Mouse (Mus musculus) neural tube, embryonic 15.5 days (tissue): Measurements from ENCODE around the gene Gm17657. TPM values are rescaled to one million over a fixed set of nuclear protein-coding genes. Genes with fewer than 3 reads are reported as not detected.

Experiments
- ATAC-seq: fragments of 200-750 bp; cut with Nextera tagmentation; 2 replicates; pipeline ENCODE4 v1.8.0; 2017; ENCODE audit warnings: mild to moderate bottlenecking, moderate TSS enrichment, moderate library complexity; ENCODE audit not compliant: low FRiP score
- H3K27ac ChIP-seq: fragments of 300-500 bp; sonication (generic); replicated peaks from 2 replicates; pipeline ENCODE4 v1.5.1; 2015; ENCODE audit warnings: mild to moderate bottlenecking, inconsistent platforms
- H3K27me3 ChIP-seq: fragments of 300-500 bp; sonication (generic); replicated peaks from 2 replicates; pipeline ENCODE4 v1.6.1; 2015; ENCODE audit warnings: inconsistent platforms
- H3K36me3 ChIP-seq: fragments of 300-500 bp; sonication (generic); 2 replicates; pipeline ENCODE4 v1.6.1; 2015; ENCODE audit warnings: inconsistent platforms
- H3K4me1 ChIP-seq: fragments of 300-500 bp; sonication (generic); 2 replicates; pipeline ENCODE4 v1.6.1; 2015; ENCODE audit warnings: inconsistent platforms
- H3K4me2 ChIP-seq: fragments of 300-500 bp; sonication (generic); 2 replicates; pipeline ENCODE4 v1.6.1; 2015; ENCODE audit warnings: inconsistent platforms, mild to moderate bottlenecking, moderate library complexity
- H3K4me3 ChIP-seq: fragments of 300-500 bp; sonication (generic); replicated peaks from 2 replicates; pipeline ENCODE4 v1.5.1; 2015; ENCODE audit warnings: mild to moderate bottlenecking, inconsistent platforms
- H3K9ac ChIP-seq: fragments of 300-500 bp; sonication (generic); replicated peaks from 2 replicates; pipeline ENCODE4 v1.6.1; 2015; ENCODE audit warnings: mild to moderate bottlenecking, inconsistent platforms
- H3K9me3 ChIP-seq: fragments of 300-500 bp; sonication (generic); replicated peaks from 2 replicates; pipeline ENCODE4 v1.6.1; 2016; ENCODE audit warnings: inconsistent platforms
- WGBS: fragments of 180-500 bp; shearing (Covaris S2); methylation state at CpG from one replicate; pipeline ENCODE4 v1.1.7; 2015; ENCODE audit warnings: mixed read lengths; 5-methylcytosine and 5-hydroxymethylcytosine counted together
- polyA plus RNA-seq: library from polyadenylated mRNA; unstranded; fragments of >200 nt; fragmentation: Nextera tagmentation; extraction: Ambion mirVana; gene quantifications from 2 replicates; pipeline ENCODE4 v1.2.1, GENCODE M21; 2015

Gene Gm17657
- polyA plus RNA-seq, 1 experiment from 2014 or later, result not detected

DNA sequence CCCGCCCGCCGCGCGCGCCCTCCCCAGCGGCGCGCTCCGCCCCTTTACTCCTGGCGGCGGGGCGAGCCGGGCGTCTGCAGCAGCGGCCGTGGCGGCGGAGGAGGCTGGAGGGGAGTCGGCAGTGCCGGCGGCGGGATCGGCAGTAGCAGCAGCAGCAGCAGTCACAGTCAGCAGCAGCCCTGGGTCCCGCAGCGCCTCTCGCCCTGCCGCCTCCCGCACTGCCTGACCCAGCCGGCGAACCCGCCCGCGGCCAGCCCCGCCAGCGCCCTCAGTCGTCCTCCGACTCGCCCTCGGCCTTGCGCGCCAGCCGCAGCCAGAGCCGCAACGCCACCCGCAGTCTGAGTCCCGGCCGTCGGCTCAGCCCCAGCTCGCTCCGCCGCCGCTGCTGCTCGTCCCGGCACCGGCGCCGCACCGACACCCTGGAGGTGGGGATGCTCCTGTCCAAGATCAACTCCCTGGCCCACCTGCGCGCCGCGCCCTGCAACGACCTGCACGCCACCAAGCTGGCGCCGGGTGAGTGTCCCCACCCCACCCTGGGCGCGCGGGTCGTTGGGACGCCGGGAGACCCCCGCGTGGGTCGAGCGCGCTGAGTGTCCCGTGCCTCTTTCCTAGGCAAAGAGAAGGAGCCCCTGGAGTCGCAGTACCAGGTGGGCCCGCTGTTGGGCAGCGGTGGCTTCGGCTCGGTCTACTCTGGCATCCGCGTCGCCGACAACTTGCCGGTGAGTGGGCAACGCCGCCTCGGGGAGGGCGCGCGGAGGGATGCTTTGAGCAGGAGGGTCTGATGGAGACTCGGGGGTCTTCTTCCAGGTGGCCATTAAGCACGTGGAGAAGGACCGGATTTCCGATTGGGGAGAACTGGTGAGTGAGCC lies 58.5 kb downstream of the Gm17657 start, which contains the start of gene Pim1:
Pim1 (plus strand) TSS at position 41 of the 869 bp plus-strand sequence.
- H3K4me2 ChIP-seq, result peak within 1 kb of the TSS; percentile 74
- under 1% methylated on average over 85 of the region's 99 CpGs for WGBS
- peak within 1 kb of the TSS; percentile 63 for H3K4me3 ChIP-seq
- no peaks in the 10 kb centered on the region for H3K27me3 ChIP-seq
- ATAC-seq, result peak; percentile 56
- H3K27ac ChIP-seq, result peak within 1 kb of the TSS; percentile 90
- H3K36me3 ChIP-seq, result peaks cover 7% of the 10 kb centered on the region; the same call in 1 of the 2 replicates
- H3K9me3 ChIP-seq, result no peaks in the 10 kb centered on the region
- H3K9ac ChIP-seq, result peak within 1 kb of the TSS; percentile 65
- peaks cover 34% of the 10 kb centered on the region for H3K4me1 ChIP-seq

DNA sequence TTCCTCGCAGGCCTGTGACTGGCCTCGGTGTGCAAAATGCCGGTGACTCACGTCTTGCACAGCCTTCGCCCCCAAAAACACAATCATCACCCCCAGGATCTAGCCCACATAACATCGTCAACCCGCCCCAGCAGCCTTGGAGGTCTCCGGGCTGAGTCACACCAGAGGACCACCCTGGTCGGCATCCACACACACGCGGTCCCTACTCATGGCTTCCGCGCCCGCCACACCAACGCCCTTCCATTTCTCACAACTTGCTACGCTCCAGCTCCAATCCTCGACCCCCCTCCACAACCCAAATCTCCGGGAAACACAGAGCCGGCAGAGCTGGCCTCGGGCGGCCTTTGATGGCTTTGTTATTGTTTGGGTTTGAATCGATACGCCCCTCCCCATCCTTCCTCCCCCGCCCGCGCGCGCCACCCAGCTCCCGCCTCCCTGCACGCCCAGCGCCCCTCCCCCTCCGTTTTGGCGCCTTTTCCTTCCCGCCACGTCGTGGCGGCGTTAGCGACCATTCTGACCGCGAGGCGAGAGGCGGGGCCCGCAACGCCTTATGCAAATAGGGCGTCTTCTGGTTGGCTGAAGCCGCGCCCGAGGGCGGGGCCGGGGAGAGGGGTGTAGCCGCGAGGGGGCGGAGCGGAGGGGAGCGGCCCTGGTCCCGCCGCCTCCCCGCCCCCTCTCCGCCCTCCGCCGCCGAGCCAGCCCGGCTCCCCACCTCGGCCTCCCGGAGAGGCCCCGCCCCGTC lies 59.3 kb downstream of the Gm17657 start:
- Histone ChIP-seq H3K36me3 (peaks cover 7% of the 10 kb centered on the region; the same call in 1 of the 2 replicates), H3K4me3 (peak overlapping the region; percentile 63), H3K4me2 (peak overlapping the region; percentile 74), H3K9ac (peak overlapping the region; percentile 65), H3K9me3 (no peaks in the 10 kb centered on the region), H3K27me3 (no peaks in the 10 kb centered on the region), H3K27ac (peak overlapping the region; percentile 90), H3K4me1 (peaks cover 34% of the 10 kb centered on the region)
- ATAC-seq, result peak; percentile 95
- WGBS, result under 1% methylated on average over 47 of the region's 68 CpGs

DNA sequence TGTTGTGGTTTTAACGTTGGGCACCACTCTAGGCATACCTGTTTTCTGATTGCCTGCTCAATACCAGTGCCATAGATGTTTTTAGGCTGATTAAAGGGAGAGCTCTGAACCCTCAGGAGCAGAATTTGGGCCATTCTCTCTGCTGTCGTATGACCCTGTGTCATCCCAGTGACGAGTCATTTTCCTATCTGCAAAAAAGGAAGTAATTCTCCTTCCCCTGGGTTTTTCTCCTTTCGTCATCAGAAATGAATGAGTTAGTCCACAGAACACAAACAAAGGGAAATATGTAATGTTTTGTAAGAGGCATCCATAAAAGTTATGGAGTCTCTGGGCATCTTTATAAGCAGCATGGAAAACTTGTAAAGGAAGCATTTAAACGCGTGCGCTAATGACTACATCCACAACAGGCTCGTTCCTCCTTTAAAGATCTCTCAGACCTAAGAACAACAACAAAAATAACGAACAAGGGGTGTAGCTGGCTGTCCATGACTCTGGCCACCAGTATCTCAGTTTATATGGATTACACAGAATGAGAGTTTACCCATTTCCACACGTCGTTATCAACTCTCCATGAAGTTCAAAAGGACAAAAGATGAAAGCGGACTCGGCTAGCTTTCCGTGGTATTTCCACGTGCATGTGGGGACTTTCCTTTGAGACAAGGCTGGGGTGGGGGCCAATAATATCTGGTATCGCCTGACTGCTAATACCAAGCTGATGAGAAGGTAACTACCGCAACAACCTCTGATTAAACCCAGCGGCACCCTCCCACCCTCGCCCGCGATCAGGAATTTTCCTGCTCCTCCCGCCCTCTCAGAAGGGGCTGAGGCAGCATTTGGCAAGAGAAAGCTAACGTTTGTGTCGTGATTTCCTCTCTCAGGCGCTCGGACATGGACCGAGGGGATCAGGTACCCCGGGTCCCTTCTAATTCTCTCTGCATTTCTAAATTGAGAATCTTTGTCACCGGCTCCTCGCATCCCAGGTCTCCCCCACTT lies 60.2 kb downstream of the Gm17657 start:
- Histone ChIP-seq H3K36me3 (0 out of 2 replicates have a peak, but pooled peaks cover 2% of the 10 kb centered on the region), H3K4me2 (peak overlapping the region; percentile 74), H3K9ac (peak overlapping the region; percentile 49), H3K9me3 (no peaks in the 10 kb centered on the region), H3K27ac (peak overlapping the region; percentile 86), H3K27me3 (no peaks in the 10 kb centered on the region), H3K4me1 (peaks cover 34% of the 10 kb centered on the region), H3K4me3 (peak overlapping the region; percentile 63)
- peak; percentile 0; the same call in 1 of the 2 replicates for ATAC-seq
- 4% methylated on average over 30 of the region's 30 CpGs for WGBS

DNA sequence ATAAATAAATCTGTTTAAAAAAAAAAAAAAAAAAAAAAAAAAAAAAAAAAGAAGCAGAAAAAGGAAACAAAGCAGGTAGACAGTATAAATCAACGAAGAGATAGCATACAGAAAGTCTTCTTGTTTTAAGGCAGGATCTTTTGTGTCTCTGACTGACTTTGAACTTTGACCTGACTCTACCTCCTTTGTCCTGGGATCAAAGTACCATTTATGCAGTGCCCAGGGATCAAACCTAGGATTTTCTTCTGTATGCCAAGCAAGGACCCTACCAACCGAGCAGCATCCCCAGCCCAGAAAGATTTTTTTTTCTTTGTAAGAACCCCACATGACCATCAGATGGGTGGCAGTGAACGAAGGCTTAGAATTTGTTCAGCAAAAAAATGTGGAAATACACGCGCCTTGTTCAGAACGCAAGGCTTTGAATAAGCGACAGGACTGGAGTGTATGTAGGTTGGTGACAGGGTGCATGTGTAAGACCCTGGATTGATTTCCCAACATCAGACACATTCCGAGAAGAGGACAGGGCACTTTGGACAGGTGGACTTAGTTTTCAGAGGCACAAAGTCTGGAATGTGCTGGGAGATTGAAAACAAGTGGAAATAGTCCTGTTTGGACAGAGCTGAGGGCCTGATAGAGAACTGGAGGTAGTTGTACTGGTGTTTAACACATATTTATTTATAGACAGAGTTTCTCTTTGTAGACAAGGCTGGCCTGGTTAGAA lies 61.0 kb downstream of the Gm17657 start:
- Histone ChIP-seq H3K27me3 (no peaks in the 10 kb centered on the region), H3K4me3 (no peak overlapping the region), H3K9me3 (no peaks in the 10 kb centered on the region), H3K36me3 (no peaks in the 10 kb centered on the region), H3K9ac (no peak overlapping the region), H3K4me1 (peaks cover 30% of the 10 kb centered on the region), H3K4me2 (peak overlapping the region; percentile 74), H3K27ac (no peak overlapping the region)
- ATAC-seq, result no peak
- WGBS, result 80% methylated on average over 8 of the region's 8 CpGs

DNA sequence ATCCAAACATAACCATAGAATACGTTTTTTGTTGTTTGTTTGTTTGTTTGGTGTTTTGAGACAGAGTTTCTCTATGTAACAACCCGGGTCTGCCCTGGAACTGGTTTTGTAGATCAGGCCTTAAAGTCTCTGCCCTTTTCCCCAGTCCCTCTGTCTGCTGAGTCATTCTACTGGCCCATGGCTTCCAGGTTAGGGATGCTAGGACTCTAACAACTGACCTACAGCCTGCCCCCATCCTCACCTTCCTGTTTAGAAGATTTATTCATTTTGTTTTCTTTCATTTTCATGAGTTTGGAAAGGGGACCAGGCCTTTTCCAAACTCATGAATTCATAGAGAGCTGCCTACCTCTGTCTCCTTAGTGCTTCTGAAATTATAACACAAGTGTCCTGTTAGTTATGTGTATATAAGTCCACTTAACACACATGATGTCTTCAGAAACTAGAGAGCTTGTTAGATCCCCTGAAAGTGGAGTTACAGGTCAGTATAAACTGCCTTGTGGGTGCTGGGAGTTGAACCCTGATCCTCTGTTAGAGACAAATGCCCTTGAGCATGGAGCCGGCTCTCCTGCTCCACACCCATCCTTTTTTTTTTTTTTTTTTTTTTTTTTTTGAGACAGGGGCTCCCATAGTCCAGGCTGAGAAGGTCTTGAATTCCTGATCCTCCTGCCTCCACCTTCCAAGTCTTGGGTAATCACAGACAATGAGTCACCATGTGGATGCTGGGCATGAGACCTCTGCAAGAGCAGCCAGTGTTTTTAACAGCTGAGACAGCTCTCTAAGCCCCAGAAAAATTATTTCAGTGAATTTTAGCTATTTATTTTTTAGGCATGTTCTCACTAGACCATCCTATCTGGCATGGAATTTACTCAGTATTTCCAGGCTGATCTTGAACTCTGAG lies 63.9 kb downstream of the Gm17657 start:
- no peaks in the 10 kb centered on the region for H3K9me3 ChIP-seq
- H3K4me3 ChIP-seq, result no peak overlapping the region
- no peaks in the 10 kb centered on the region for H3K27me3 ChIP-seq
- no peak overlapping the region for H3K9ac ChIP-seq
- no peak overlapping the region for H3K4me2 ChIP-seq
- no peak overlapping the region for H3K27ac ChIP-seq
- no peak for ATAC-seq
- WGBS, result 79% methylated on average over 3 of the region's 3 CpGs
- no peaks in the 10 kb centered on the region for H3K36me3 ChIP-seq
- peaks cover 11% of the 10 kb centered on the region for H3K4me1 ChIP-seq

DNA sequence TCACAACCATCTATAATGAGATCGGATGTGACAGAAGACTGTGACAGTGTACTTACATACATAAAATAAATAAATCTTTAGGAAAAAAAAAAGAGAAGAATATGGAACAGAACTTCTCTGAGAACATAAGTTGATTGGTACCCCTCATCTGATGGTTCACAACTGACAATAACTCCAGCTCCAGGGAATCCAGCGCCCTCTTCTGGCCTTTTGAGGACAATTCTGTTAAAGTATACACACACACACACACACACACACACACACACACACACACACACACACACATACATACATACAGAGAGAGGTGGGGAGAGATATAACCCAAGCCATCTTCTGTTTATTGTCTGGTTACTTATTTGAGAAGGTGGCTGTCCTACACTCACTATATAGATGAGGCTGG lies 65.0 kb downstream of the Gm17657 start:
- no peaks in the 10 kb centered on the region for H3K9me3 ChIP-seq
- H3K27me3 ChIP-seq, result no peaks in the 10 kb centered on the region
- WGBS, result 88% methylated on average over 2 of the region's 2 CpGs
- ATAC-seq, result no peak
- no peaks in the 10 kb centered on the region for H3K36me3 ChIP-seq
- H3K4me3 ChIP-seq, result no peak overlapping the region
- H3K4me2 ChIP-seq, result no peak overlapping the region
- H3K4me1 ChIP-seq, result peaks cover 10% of the 10 kb centered on the region
- H3K27ac ChIP-seq, result no peak overlapping the region
- no peak overlapping the region for H3K9ac ChIP-seq

DNA sequence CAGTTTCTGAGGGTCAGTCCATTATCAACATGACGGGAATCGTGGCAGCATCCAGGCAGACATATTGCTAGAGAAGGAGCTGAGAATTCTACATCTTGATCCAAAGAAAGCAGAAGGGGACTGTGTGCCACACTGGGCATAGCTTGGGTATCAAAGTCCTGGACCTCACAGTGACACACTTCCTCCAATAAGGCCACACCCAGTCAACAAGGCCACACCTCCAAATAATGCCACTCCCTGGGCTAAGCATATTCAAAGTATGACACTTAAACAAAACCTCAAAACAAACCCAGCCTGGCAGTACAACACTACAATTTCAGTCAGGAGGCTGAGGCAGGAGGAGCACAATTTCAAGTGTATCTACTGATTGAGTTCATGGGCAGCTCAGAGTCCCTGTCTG lies 66.2 kb downstream of the Gm17657 start:
- no peak for ATAC-seq
- H3K27me3 ChIP-seq, result no peaks in the 10 kb centered on the region
- no peak overlapping the region for H3K27ac ChIP-seq
- no peak overlapping the region for H3K4me3 ChIP-seq
- H3K9ac ChIP-seq, result no peak overlapping the region
- H3K9me3 ChIP-seq, result no peaks in the 10 kb centered on the region
- no peak overlapping the region for H3K4me2 ChIP-seq
- H3K36me3 ChIP-seq, result no peaks in the 10 kb centered on the region
- H3K4me1 ChIP-seq, result no peaks in the 10 kb centered on the region
- 95% methylated on average over 2 of the region's 2 CpGs for WGBS

DNA sequence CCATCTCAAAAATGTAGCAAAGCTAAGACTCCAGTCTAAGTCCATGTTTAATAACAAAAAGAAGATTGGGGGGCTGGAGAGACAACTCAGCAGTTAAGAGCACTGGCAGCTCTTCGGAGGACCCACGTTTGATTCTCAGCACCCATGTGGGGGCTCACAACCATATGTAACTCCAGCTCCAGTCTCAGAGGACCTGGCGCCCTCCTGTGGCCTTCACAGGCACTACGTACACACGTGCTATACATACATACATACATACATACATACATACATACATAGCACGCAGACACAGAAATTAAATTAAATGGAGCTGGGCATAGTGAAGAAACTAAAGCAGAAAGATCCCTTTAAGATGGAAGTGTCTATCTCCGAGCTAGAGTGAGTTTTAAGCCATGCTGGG lies 66.8 kb downstream of the Gm17657 start:
- no peak overlapping the region for H3K4me2 ChIP-seq
- no peaks in the 10 kb centered on the region for H3K27me3 ChIP-seq
- no peak for ATAC-seq
- H3K9me3 ChIP-seq, result no peaks in the 10 kb centered on the region
- 92% methylated on average over 7 of the region's 7 CpGs for WGBS
- H3K36me3 ChIP-seq, result no peaks in the 10 kb centered on the region
- no peak overlapping the region for H3K27ac ChIP-seq
- no peaks in the 10 kb centered on the region for H3K4me1 ChIP-seq
- H3K9ac ChIP-seq, result no peak overlapping the region
- no peak overlapping the region for H3K4me3 ChIP-seq

DNA sequence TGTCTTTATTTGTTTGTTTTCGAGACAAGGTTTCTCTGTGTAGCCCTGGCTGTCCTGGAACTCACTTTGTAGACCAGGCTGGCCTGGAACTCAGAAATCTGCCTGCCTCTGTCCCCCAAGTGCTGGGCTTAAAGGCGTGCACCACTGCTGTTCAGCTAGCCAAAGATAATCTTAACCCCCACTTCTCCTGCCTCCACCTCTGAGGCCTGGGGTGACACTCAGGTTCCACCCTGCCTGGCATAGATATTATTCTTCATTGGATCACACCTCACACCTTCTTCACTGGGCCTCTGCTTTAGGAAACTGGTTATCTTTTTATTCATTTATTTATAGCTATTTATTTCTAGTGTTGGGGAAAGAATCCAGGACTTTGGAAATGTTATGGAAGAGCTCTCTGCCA lies 69.2 kb downstream of the Gm17657 start:
- Histone ChIP-seq H3K4me2 (no peak overlapping the region), H3K9me3 (no peaks in the 10 kb centered on the region), H3K9ac (no peak overlapping the region), H3K36me3 (no peaks in the 10 kb centered on the region), H3K4me1 (no peaks in the 10 kb centered on the region), H3K27me3 (no peaks in the 10 kb centered on the region), H3K4me3 (no peak overlapping the region), H3K27ac (no peak overlapping the region)
- 90% methylated on average over 2 of the region's 2 CpGs for WGBS
- ATAC-seq, result no peak

DNA sequence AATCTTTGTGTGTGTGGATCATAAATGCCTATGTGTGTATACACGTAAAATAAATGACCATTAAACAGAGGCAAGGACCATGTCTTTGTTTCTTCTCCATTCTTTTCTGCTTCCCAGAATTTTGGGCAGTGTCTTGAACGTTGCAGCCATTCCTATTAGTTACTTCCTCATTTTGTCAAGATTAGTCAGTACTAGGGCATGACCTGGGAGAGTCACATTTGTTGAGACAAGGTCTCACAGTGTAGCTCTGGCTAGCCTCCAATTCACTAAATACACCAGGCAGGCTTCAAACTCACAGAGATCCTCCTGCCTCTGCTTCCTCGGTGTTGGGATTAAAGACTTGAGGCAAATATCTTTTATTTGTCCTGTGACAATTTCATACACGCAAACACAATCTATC lies 71.2 kb downstream of the Gm17657 start:
- no peak for ATAC-seq
- H3K36me3 ChIP-seq, result no peaks in the 10 kb centered on the region
- WGBS, result 90% methylated on average over 4 of the region's 4 CpGs
- H3K4me2 ChIP-seq, result no peak overlapping the region
- no peaks in the 10 kb centered on the region for H3K4me1 ChIP-seq
- no peak overlapping the region for H3K9ac ChIP-seq
- H3K27ac ChIP-seq, result no peak overlapping the region
- H3K9me3 ChIP-seq, result no peaks in the 10 kb centered on the region
- no peaks in the 10 kb centered on the region for H3K27me3 ChIP-seq
- H3K4me3 ChIP-seq, result no peak overlapping the region
